Mouse (Mus musculus) ES-CJ7 (cell line): ENCODE data around the gene Prmt8.

ENCODE experiments used
- DNase-seq: peaks from one replicate; pipeline ENCODE4 v3.0.0; 2011; ENCODE audit warnings: low read depth, low spot score

The Prmt8 gene

DNA sequence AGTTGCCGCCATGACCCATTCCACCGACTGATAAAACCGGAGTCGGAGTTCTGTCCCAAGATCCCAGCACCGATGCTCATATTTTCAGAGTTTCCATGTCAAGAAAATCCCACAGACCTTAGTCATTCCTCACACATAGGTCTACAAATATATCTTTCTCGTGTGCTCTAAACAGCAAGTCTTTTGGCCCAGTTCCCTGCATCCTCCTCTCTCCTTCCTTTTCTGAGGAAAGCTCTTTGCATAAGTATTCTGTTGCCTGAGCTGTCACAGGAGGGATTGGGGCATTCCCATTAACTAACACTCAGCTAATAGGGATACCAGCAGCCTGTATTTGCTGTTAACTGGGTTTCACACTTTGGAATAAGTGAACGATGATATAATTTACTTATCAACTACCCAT, 106.0 kb downstream of the Prmt8 start:
- no peak for DNase-seq

DNA sequence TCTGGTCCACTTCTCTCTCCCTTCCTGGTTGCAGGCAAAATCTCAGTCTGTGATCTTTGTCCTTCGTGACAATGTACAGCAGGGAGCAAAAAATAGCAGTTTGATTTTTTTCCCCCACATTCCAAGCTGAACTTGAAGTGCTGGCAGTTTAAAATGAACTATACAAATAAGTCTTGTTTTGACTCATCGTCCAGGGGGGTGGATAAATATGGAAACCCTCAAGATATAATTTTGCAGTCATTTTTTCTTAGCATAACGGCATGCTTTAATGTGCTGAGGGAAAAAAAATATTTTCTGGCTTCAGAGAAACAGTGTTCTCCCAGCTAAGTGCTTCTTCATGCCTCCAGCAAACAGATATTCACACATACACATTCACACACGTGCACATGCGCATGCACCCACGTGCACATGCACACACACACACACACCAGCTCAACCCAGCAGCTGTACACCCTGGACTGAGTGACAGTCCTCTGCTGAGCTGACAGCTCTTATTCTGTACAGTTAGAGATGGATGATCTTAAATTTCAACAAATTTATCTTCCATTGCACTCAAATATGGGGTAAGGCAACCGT, 107.5 kb downstream of the Prmt8 start:
- DNase-seq, result no peak

DNA sequence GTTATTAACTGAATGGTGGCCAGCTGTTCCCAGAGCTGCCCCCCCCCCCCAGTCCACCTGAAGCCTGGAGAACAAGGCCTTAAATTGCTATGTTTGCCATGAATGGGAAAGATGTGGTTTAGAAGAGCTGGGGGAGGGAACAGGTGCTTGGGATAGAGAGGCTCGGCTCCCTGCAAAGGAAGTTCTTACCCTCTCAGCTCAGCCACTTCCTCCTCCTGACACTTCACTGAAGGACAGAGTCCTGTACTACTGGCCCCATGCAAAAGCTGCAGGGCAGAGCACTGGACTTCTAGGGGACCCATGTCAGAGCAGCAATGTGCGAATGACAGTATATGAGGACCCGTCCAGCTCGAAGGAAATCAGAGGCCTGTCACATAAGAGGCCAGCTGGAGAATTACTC, 109.3 kb downstream of the Prmt8 start:
- no peak for DNase-seq

DNA sequence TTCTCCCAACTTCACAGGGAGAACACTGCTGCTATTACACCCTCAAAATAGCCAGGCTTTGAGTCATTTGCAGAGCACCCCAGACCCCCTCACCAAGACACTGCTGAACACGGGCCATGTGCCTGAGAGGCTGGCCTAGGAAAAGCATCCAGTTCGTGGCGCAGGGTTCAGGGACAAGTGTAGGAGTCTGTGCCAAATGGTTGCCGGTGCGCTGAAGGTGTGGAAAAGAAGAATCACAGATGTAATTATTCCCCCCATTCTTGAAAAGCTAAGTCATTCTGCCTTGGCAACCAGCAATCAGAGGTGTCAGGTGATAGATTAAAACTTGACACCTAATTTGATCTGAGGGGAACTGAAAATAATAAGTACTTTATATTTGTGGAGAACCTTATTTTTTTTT, 109.8 kb downstream of the Prmt8 start:
- DNase-seq, result no peak

DNA sequence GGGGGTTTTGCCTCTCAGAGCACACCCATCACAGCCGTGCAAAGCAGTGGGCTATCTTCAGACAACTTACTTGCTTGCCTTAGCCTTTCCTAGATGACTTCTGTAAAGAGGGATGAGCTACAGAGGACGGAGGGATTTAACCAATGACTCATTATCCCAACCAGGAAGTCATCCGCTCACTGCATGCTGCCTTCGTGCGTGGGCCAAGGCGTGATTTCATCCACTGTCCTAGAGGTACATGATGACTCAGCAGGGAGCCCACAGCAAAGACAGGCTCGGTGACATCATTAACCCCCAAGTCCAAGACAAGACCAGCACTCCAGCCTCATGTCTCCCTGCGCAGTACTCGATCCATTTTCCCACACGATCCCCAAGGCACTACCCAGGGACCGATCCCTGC, 112.1 kb downstream of the Prmt8 start:
- DNase-seq, result no peak

DNA sequence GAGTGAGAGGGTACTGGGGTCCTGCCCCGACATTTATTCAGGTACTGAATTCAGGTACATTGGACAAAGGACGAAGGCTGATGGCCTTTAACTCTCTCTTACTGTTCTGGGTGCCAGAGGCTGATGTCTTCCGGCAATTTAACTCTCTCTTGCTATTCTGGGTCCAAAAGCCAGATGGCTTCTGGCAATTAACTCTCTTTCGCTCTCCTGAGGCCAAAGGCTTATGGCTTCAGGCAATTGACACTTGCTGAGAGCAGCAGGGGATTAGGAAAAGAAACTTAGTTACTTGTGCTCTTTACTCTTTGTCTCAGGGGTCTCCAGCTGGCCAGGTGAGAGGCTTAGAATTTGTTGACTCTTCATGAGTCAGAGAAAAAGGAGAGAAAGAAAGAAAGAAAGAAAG, 113.3 kb downstream of the Prmt8 start:
- no peak for DNase-seq

DNA sequence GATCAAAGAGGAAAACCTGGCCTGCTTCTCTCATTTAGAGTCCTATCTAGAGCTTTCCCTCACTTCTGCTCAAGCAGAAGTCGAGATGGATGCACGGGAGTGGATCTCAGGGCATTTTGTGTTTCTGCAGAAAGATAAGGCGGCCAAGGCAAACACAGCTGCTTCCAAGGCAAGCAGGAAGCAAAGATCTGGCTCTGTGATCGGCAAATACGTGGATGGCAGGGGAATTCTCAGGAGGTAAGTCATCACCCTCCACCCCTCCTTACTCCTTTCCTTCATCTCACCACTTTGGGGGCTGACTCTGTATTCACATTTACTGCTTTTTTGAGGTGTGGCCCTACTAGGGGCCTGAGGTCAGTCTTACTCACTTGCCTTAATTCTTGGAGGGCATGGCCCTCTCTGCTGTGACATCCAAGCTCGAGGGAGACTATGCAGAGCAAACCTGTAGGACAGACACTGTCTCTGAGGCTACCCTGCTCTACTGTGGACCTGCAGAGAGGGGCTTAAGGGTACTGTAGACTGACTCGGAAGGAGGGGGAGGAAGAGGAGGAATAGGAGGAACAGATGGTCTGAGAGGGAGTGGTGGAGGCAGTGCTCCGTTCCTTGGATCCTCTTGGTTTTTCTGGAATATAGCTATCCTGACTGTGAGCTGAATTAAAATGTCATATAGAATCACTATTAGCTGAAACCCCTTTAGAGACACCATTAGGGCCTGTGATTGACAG, 128.0 kb downstream of the Prmt8 start:
- no peak for DNase-seq
